8 mouse cellular contexts compared by ENCODE assay signal in the genomic region with DNA sequence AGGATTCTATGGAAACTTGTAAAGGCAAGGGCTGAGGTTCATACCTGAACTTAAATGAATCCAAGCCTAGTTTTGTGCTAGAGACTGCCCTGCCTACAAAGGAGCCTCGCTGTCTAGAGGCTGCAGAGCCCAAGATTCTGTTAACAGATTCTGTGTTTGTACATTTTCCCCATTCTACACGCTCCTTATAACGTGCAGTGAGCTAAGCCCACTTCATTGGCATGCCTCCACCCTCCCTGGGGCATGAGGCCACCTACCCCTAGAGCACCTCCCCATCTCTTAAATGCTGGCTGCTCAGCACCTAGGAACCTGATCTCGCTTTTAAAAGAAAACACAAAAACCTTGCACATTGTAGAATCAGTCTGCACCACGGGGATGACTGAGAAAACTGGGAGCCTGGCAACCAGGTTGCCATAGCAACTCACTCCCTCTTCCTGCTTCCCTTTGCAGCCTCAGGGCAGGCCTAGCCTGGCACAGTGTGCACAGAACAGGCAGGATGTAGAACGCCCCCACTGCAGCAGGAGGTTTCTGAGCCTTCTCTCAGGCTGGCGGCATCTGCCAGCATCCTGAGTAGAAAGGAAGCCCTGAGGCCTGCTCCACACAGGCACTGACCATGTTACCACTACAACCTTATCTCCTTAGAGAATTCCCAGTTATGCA.
DNase-seq lines count a peak whose midpoint lies in the region; ATAC-seq and TF ChIP-seq lines count a peak whose summit lies in the region.

No protein-coding gene starts in this region.

- no peak for TF ChIP-seq EP300 in heart, adult 2 months (IDR thresholded peaks at IDR 0.05; ENCODE audit: insufficient read depth, low read depth, low read length)

- H3K4me2 ChIP-seq in midbrain, embryonic 14.5 days (ENCODE audit: low read length) = peak overlapping the region; percentile 45

- no peak overlapping the region for H3K4me3 ChIP-seq in forebrain, embryonic 10.5 days
- no peak overlapping the region for H3K4me3 ChIP-seq in midbrain, embryonic 14.5 days (replicated peaks; ENCODE audit: low read depth, low read length)
- H3K4me3 ChIP-seq in heart, adult 2 months = no peak overlapping the region

- H3K36me3 ChIP-seq in forebrain, embryonic 10.5 days (replicated peaks) = no peaks in the 10 kb centered on the region
- peaks cover 17% of the 10 kb centered on the region for H3K36me3 ChIP-seq in midbrain, embryonic 14.5 days (ENCODE audit: control insufficient read depth, insufficient read depth, low read length)
- no peaks in the 10 kb centered on the region for H3K36me3 ChIP-seq in heart, adult 2 months (ENCODE audit: control insufficient read depth, insufficient read depth, low read length)

- H3K27me3 ChIP-seq in forebrain, embryonic 10.5 days (ENCODE audit: poor library complexity, severe bottlenecking) = no peaks in the 10 kb centered on the region
- H3K27me3 ChIP-seq in midbrain, embryonic 14.5 days (ENCODE audit: control insufficient read depth, insufficient read depth, low read length) = no peaks in the 10 kb centered on the region
- H3K27me3 ChIP-seq in heart, adult 2 months (ENCODE audit: control insufficient read depth, insufficient read depth, low read length) = no peaks in the 10 kb centered on the region

- TF ChIP-seq CTCF in heart, adult 2 months (IDR thresholded peaks at IDR 0.05) = no peak

- ATAC-seq in midbrain, embryonic 14.5 days (ENCODE audit: low FRiP score, low TSS enrichment) = peak; percentile 96

- no peaks in the 10 kb centered on the region for H3K79me2 ChIP-seq in heart, adult 2 months (replicated peaks; ENCODE audit: control insufficient read depth, insufficient read depth, low read length)

- H3K9me3 ChIP-seq in forebrain, embryonic 10.5 days = no peaks in the 10 kb centered on the region
- H3K9me3 ChIP-seq in midbrain, embryonic 14.5 days (ENCODE audit: control insufficient read depth, low read length) = no peaks in the 10 kb centered on the region

- TF ChIP-seq POLR2A in heart, adult 2 months (IDR thresholded peaks at IDR 0.05; ENCODE audit: insufficient read depth, low read depth, low read length) = no peak

- H3K27ac ChIP-seq in forebrain, embryonic 10.5 days = peak overlapping the region; percentile 83
- H3K27ac ChIP-seq in midbrain, embryonic 14.5 days (replicated peaks; ENCODE audit: low read depth, low read length) = peak overlapping the region; percentile 98
- H3K27ac ChIP-seq in heart, adult 2 months = no peak overlapping the region

- H3K9ac ChIP-seq in midbrain, embryonic 14.5 days (replicated peaks; ENCODE audit: low read length) = peak overlapping the region; percentile 43; the same call in 1 of the 2 replicates
- H3K9ac ChIP-seq in heart, adult 2 months (ENCODE audit: low read depth, low read length) = no peak overlapping the region

- peaks cover 20% of the 10 kb centered on the region for H3K4me1 ChIP-seq in forebrain, embryonic 10.5 days
- H3K4me1 ChIP-seq in midbrain, embryonic 14.5 days (ENCODE audit: control insufficient read depth, insufficient read depth, low read length) = peaks cover 41% of the 10 kb centered on the region
- peaks cover 5% of the 10 kb centered on the region for H3K4me1 ChIP-seq in heart, adult 2 months (ENCODE audit: control insufficient read depth, insufficient read depth, low read length)

- DNase-seq in adrenal gland, postnatal 10 days = peak; percentile 27
- DNase-seq in adrenal gland, postnatal 4 days (ENCODE audit: low spot score in 2 of 2) = no peak
- peak; percentile 82 for DNase-seq in forebrain, embryonic 10.5 days (ENCODE audit: extremely low spot score, low spot score)
- peak; percentile 81 for DNase-seq in layer of hippocampus, adult 9-10 months (ENCODE audit: low spot score)
- DNase-seq in midbrain, embryonic 14.5 days = peak; percentile 97
- no peak for DNase-seq in spleen, postnatal 4 days (ENCODE audit: low spot score in 2 of 2)
- DNase-seq in heart, adult 2 months = no peak
- no peak for DNase-seq in natural killer cell, adult 2 months (ENCODE audit: low spot score in 2 of 2)

- 31% methylated on average over 7 of the region's 7 CpGs for WGBS in forebrain, embryonic 10.5 days
- WGBS in midbrain, embryonic 14.5 days = 4% methylated on average over 7 of the region's 7 CpGs
- 59% methylated on average over 7 of the region's 7 CpGs for WGBS in heart, adult 2 months

- intact Hi-C loops in heart, adult 2 months (cut with DNase I) = no loop called here

Comparison
In these comparisons a context has a peak if more than half of its experiments do, and no peak if none do; other contexts are left out.
1. DNase-seq: peak in adrenal gland, postnatal 10 days (single experiment), forebrain, embryonic 10.5 days (single experiment), layer of hippocampus, adult 9-10 months (single experiment) and midbrain, embryonic 14.5 days (single experiment); none in adrenal gland, postnatal 4 days (0 of 2), spleen, postnatal 4 days (0 of 2), heart, adult 2 months (0 of 2) and natural killer cell, adult 2 months (0 of 2).